Comparison of ENCODE assay signal across 25 mouse cellular contexts in genomic region chr1:161005526-161005925, GRCm38 (mm10).
"Had no signal": no experiment of that assay in that cellular context is flagged by ENCODE, and none has a peak within 500 bp of the region (broad histone marks: within the 10 kb centered on the region; RNA-seq: fewer than 3 reads in every experiment).

No protein-coding gene starts in this region.

- H3K9ac ChIP-seq: heart, embryonic 13.5 days; heart, embryonic 15.5 days; hindbrain, embryonic 12.5 days; hindbrain, embryonic 14.5 days; liver, embryonic 13.5 days; liver, embryonic 15.5 days had no signal

- DNase-seq: gastrocnemius, adult 2 months; gastrocnemius, postnatal 10 days; gastrocnemius, postnatal 25 days; heart, adult 2 months; heart, postnatal 4 days; kidney, adult 18-20 months; kidney, adult 8-10 months; kidney, postnatal 10 days; kidney, postnatal 25 days; layer of hippocampus, adult 9-11 months; layer of hippocampus, postnatal 36 days; left cerebral cortex, postnatal 4 days; liver; liver, embryonic 13.5 days had no signal

- H3K27ac ChIP-seq: gastrocnemius, adult 2 months; heart, adult 2 months; heart, embryonic 13.5 days; heart, embryonic 15.5 days; hindbrain, embryonic 10.5 days; hindbrain, embryonic 12.5 days; hindbrain, embryonic 14.5 days; liver, embryonic 13.5 days; liver, embryonic 15.5 days had no signal

- H3K9me3 ChIP-seq: heart, embryonic 13.5 days; heart, embryonic 15.5 days; hindbrain, embryonic 10.5 days; hindbrain, embryonic 12.5 days; liver, embryonic 13.5 days; liver, embryonic 15.5 days had no signal

- ATAC-seq: hindbrain, embryonic 16.5 days; inflammation-experienced regulatory T-cells, adult 6 months; intestine, postnatal 0 days had no signal

- H3K4me3 ChIP-seq: gastrocnemius, adult 2 months; heart, adult 2 months; heart, embryonic 13.5 days; heart, embryonic 15.5 days; hindbrain, embryonic 10.5 days; hindbrain, embryonic 12.5 days; liver, embryonic 13.5 days; liver, embryonic 15.5 days had no signal

- H3K27me3 ChIP-seq: heart, embryonic 13.5 days; heart, embryonic 15.5 days; hindbrain, embryonic 12.5 days; liver, embryonic 13.5 days; liver, embryonic 15.5 days had no signal

- H3K4me1 ChIP-seq: heart, embryonic 13.5 days; heart, embryonic 15.5 days; hindbrain, embryonic 10.5 days; hindbrain, embryonic 12.5 days; liver, embryonic 13.5 days; liver, embryonic 15.5 days had no signal

- H3K4me2 ChIP-seq: heart, embryonic 11.5 days; heart, embryonic 13.5 days; heart, embryonic 15.5 days; hindbrain, embryonic 12.5 days; hindbrain, embryonic 14.5 days; liver, embryonic 11.5 days; liver, embryonic 13.5 days; liver, embryonic 15.5 days had no signal
